Mouse (Mus musculus): ENCODE data around the gene Ttll10.

DNA sequence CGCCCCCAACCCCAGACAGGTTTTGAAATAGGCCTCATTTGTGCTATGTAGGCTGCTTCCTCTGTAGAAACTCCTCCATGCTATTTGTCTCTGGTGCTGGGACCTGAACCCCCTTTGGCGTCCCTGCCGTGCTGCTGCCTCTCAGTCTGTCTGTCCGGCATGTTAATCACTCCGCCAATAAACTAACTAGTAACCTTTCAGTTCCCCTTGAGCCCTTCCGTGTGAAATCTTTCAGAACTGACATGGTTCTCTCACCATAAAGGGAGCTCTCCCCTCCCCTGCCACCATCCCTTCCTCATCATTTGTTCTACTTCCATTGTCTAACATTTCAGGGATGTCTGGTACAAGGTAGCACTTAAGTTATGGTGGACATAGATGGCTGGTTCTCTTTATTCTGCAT lies 40.2 kb upstream of the Ttll10 start:
- no peak for TF ChIP-seq CTCF (IDR thresholded peaks at IDR 0.05; ENCODE audit: control insufficient read depth, insufficient read depth, insufficient replicate concordance, low read depth, low read length)
- no peak for TF ChIP-seq POLR2A (IDR thresholded peaks at IDR 0.05; ENCODE audit: control insufficient read depth, low read depth, low read length)

Data from testis, adult 2 months (tissue).